Mouse (Mus musculus): ENCODE results near the gene Rfx3.

DNA sequence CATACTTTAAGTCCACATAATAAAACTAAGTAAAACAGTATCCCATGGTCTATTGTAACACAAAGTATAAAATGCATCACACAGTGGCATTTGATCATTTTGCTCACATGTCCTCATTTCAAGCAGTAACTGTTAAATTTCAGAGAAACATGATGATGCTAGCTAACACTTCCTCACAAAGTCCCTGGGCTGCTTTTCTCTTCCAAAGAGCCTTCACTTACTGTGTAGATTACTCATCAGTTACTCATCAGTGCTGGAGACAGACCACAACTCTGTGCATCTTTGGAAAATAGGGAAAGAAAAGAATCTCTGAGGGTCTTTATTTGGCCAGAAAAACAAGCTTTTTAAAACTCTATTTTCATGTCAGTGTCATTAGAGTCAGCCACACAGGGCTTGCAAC is 294.7 kb downstream of the Rfx3 start:
- no peak for TF ChIP-seq POLR2A (IDR thresholded peaks at IDR 0.05; ENCODE audit: extremely low read depth, insufficient read depth, low read length)
- TF ChIP-seq CTCF (IDR thresholded peaks at IDR 0.05; ENCODE audit: extremely low read depth, insufficient read depth, low read length) = no peak
